ENCODE assay signal across 16 mouse cellular contexts in genomic region chr1:189405221-189405620, GRCm38 (mm10). TPM values are rescaled to one million over a fixed set of nuclear protein-coding genes. Genes with fewer than 3 reads are reported as not detected.
A peak's percentile ranks its signal among the peaks of the same experiment; 100 is the strongest.
DNase-seq lines count a peak whose midpoint lies in the region; ATAC-seq and TF ChIP-seq lines count a peak whose summit lies in the region.
"Had no signal": no experiment of that assay in that cellular context is flagged by ENCODE, and none has a peak within 500 bp of the region (broad histone marks: within the 10 kb centered on the region; RNA-seq: fewer than 3 reads in every experiment).

No protein-coding gene starts in this region.

- no peaks in the 10 kb centered on the region for H3K9me3 ChIP-seq in lung, embryonic 14.5 days (ENCODE audit: low read depth, low read length)
- no peaks in the 10 kb centered on the region for H3K9me3 ChIP-seq in intestine, embryonic 15.5 days
- no peaks in the 10 kb centered on the region for H3K9me3 ChIP-seq in hindbrain, embryonic 12.5 days (replicated peaks)
- H3K9me3 ChIP-seq: forebrain, embryonic 13.5 days; hindbrain, embryonic 15.5 days; midbrain, embryonic 15.5 days; stomach, embryonic 15.5 days had no signal

- H3K27me3 ChIP-seq in lung, embryonic 14.5 days (ENCODE audit: insufficient read depth, low read length) = no peaks in the 10 kb centered on the region
- H3K27me3 ChIP-seq in intestine, embryonic 15.5 days (replicated peaks) = 0 out of 2 replicates have a peak, but pooled peaks cover 2% of the 10 kb centered on the region
- H3K27me3 ChIP-seq in hindbrain, embryonic 12.5 days = no peaks in the 10 kb centered on the region
- H3K27me3 ChIP-seq: forebrain, embryonic 13.5 days; hindbrain, embryonic 15.5 days; midbrain, embryonic 15.5 days; stomach, embryonic 15.5 days had no signal

- WGBS in lung, embryonic 14.5 days = 47% methylated on average over 10 of the region's 10 CpGs
- WGBS in intestine, embryonic 15.5 days = 75% methylated on average over 10 of the region's 10 CpGs
- 78% methylated on average over 10 of the region's 10 CpGs for WGBS in hindbrain, embryonic 12.5 days

- intact Hi-C loops in left cerebral cortex, postnatal 36 days (cut with DNase I) = no loop called here

- no peak; the same call in 1 of the 2 replicates for ATAC-seq in lung, embryonic 14.5 days (ENCODE audit: insufficient read depth)
- no peak for ATAC-seq in intestine, embryonic 15.5 days
- no peak for ATAC-seq in hindbrain, embryonic 12.5 days (ENCODE audit: low FRiP score)
- ATAC-seq: activated CD4-positive, CD25-positive, alpha-beta regulatory T cell, adult 4 months; forebrain, embryonic 13.5 days; liver, postnatal 0 days; midbrain, embryonic 15.5 days had no signal

- no peak overlapping the region for H3K4me2 ChIP-seq in lung, embryonic 14.5 days
- H3K4me2 ChIP-seq in intestine, embryonic 15.5 days (replicated peaks) = no peak overlapping the region
- no peak overlapping the region for H3K4me2 ChIP-seq in hindbrain, embryonic 12.5 days (replicated peaks)
- H3K4me2 ChIP-seq: forebrain, embryonic 13.5 days; hindbrain, embryonic 15.5 days; midbrain, embryonic 15.5 days; stomach, embryonic 15.5 days had no signal

- DNase-seq in adrenal gland, postnatal 10 days = peak; percentile 29
- DNase-seq in adrenal gland, postnatal 25 days = no peak
- DNase-seq in urinary bladder, postnatal 14 days (ENCODE audit: low spot score) = peak; percentile 21
- DNase-seq in urinary bladder, postnatal 10 days (ENCODE audit: low spot score) = no peak
- DNase-seq in lung, embryonic 14.5 days = peak; percentile 63
- DNase-seq in left cerebral cortex, postnatal 36 days (ENCODE audit: low spot score in 2 of 2) = no peak
- DNase-seq: cerebellum, adult 11 months; layer of hippocampus, adult 9-11 months; liver, postnatal 0 days had no signal

- 0 out of 2 replicates have a peak, but pooled peaks cover 10% of the 10 kb centered on the region for H3K4me1 ChIP-seq in lung, embryonic 14.5 days (ENCODE audit: insufficient read depth)
- H3K4me1 ChIP-seq in intestine, embryonic 15.5 days (replicated peaks) = 0 out of 2 replicates have a peak, but pooled peaks cover 10% of the 10 kb centered on the region
- peaks cover 8% of the 10 kb centered on the region for H3K4me1 ChIP-seq in hindbrain, embryonic 12.5 days
- H3K4me1 ChIP-seq: forebrain, embryonic 13.5 days; stomach, embryonic 15.5 days had no signal

- H3K27ac ChIP-seq in lung, embryonic 14.5 days (ENCODE audit: low read depth) = no peak overlapping the region
- no peak overlapping the region for H3K27ac ChIP-seq in intestine, embryonic 15.5 days
- H3K27ac ChIP-seq in hindbrain, embryonic 12.5 days = no peak overlapping the region
- H3K27ac ChIP-seq: forebrain, embryonic 13.5 days; hindbrain, embryonic 15.5 days; midbrain, embryonic 15.5 days; stomach, embryonic 15.5 days had no signal

- no peaks in the 10 kb centered on the region for H3K36me3 ChIP-seq in lung, embryonic 14.5 days (ENCODE audit: insufficient read depth)
- no peaks in the 10 kb centered on the region for H3K36me3 ChIP-seq in intestine, embryonic 15.5 days
- no peaks in the 10 kb centered on the region for H3K36me3 ChIP-seq in hindbrain, embryonic 12.5 days
- H3K36me3 ChIP-seq: hindbrain, embryonic 15.5 days; midbrain, embryonic 15.5 days; stomach, embryonic 15.5 days had no signal

- TF ChIP-seq CTCF in lung, embryonic 14.5 days (IDR thresholded peaks at IDR 0.05; ENCODE audit: low read depth) = no peak

- H3K9ac ChIP-seq in lung, embryonic 14.5 days = no peak overlapping the region
- H3K9ac ChIP-seq in intestine, embryonic 15.5 days = no peak overlapping the region
- H3K9ac ChIP-seq in hindbrain, embryonic 12.5 days = no peak overlapping the region
- H3K9ac ChIP-seq: forebrain, embryonic 13.5 days; hindbrain, embryonic 15.5 days; liver, postnatal 0 days; midbrain, embryonic 15.5 days; stomach, embryonic 15.5 days had no signal

- no peak overlapping the region for H3K4me3 ChIP-seq in lung, embryonic 14.5 days (ENCODE audit: low read depth, low read length)
- H3K4me3 ChIP-seq in intestine, embryonic 15.5 days (replicated peaks) = no peak overlapping the region
- H3K4me3 ChIP-seq in hindbrain, embryonic 12.5 days = no peak overlapping the region
- H3K4me3 ChIP-seq: forebrain, embryonic 13.5 days; hindbrain, embryonic 15.5 days; midbrain, embryonic 15.5 days; stomach, embryonic 15.5 days had no signal

RNA-seq across cellular contexts. Expression of gene Kcnk2, which starts 3.1 kb away (rescaled TPM):
- total RNA-seq in adrenal gland, postnatal 10 days (2021) = 10 to 100 TPM; 15.0 to 16.0 TPM
- 17.9 and 30.1 TPM in 2 replicates for total RNA-seq in adrenal gland, postnatal 25 days (2021)
- polyA plus RNA-seq in lung, embryonic 14.5 days (2014; fragmentation: Nextera tagmentation; extraction: Ambion mirVana) = 8.3 and 8.9 TPM in 2 replicates
- 10 to 100 TPM; 59.7 to 62.9 TPM for total RNA-seq in left cerebral cortex, postnatal 36 days (2021)
- polyA plus RNA-seq in intestine, embryonic 15.5 days (2015; fragmentation: Nextera tagmentation; extraction: Ambion mirVana) = 2.7 and 3.3 TPM in 2 replicates
- polyA plus RNA-seq in hindbrain, embryonic 12.5 days (2016; fragmentation: Nextera tagmentation; extraction: Ambion mirVana) = 11.1 and 11.4 TPM in 2 replicates
- polyA plus RNA-seq: liver, postnatal 0 days had no signal

Comparison
In these comparisons a context has a peak if more than half of its experiments do, and no peak if none do; other contexts are left out.
1. DNase-seq: peak in adrenal gland, postnatal 10 days (single experiment), urinary bladder, postnatal 14 days (single experiment) and lung, embryonic 14.5 days (single experiment); none in adrenal gland, postnatal 25 days (single experiment), urinary bladder, postnatal 10 days (single experiment) and left cerebral cortex, postnatal 36 days (0 of 2).